In the genomic region with DNA sequence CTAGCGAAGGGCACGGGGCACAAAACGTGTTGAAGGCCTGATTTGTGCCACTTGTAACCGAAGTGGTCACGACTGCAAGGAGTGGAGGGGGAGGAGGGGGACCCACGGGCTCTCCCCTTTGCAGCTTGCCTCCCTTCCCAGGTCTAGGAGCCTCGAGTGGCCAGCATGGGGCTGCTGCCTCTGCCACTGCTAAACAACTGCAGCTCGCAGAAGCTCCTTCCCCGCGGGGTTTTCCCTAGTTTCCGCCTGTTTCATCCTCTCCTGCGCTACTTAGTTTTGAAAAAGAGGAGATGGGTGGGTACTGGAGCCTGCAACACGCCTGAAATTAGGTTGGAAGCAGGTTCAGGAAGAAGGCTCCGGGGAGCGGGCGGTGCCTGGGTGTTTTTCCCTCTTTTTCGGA, we compare ENCODE assay signal across 11 mouse cellular contexts.
DNase-seq lines count a peak whose midpoint lies in the region; ATAC-seq and TF ChIP-seq lines count a peak whose summit lies in the region.
"Had no signal": no experiment of that assay in that cellular context is flagged by ENCODE, and none has a peak within 500 bp of the region (broad histone marks: within the 10 kb centered on the region; RNA-seq: fewer than 3 reads in every experiment).

No protein-coding gene starts in this region.

- no peaks in the 10 kb centered on the region for H3K9me3 ChIP-seq in heart, embryonic 11.5 days (replicated peaks; ENCODE audit: control insufficient read depth, low read length)
- H3K9me3 ChIP-seq in E14TG2a.4 (ENCODE audit: low read length): no peaks in the 10 kb centered on the region
- no peaks in the 10 kb centered on the region for H3K9me3 ChIP-seq in forebrain, embryonic 11.5 days (ENCODE audit: control insufficient read depth, low read length)
- no peaks in the 10 kb centered on the region for H3K9me3 ChIP-seq in liver, postnatal 0 days (ENCODE audit: low read length)
- H3K9me3 ChIP-seq: liver, embryonic 15.5 days had no signal

- H3K4me2 ChIP-seq in heart, embryonic 11.5 days: peak overlapping the region; percentile 81
- peak overlapping the region; percentile 84 for H3K4me2 ChIP-seq in forebrain, embryonic 11.5 days (ENCODE audit: low read depth, low read length, severe bottlenecking)
- H3K4me2 ChIP-seq in liver, postnatal 0 days (ENCODE audit: low read depth, low read length): no peak overlapping the region

- ATAC-seq in heart, embryonic 11.5 days (replicated peaks; ENCODE audit: insufficient number of reproducible peaks, low FRiP score, low TSS enrichment): no peak
- no peak for ATAC-seq in forebrain, embryonic 11.5 days (replicated peaks; ENCODE audit: low FRiP score)
- ATAC-seq in liver, postnatal 0 days: no peak

- intact Hi-C loops in heart, postnatal 10 days (cut with DNase I): loop anchor here (5.0 kb wide), 1 partner anchor 63 kb away; no protein-coding TSS in a partner anchor

- no peak for DNase-seq in heart, postnatal 10 days
- peak; percentile 58 for DNase-seq in forebrain, embryonic 11.5 days (ENCODE audit: low spot score)
- peak; percentile 11 for DNase-seq in liver, postnatal 0 days
- no peak for DNase-seq in urinary bladder, postnatal 4 days (ENCODE audit: low spot score in 2 of 2)
- no peak for DNase-seq in ovary, adult 18-20 months (ENCODE audit: low spot score)
- no peak for DNase-seq in kidney, postnatal 4 days
- DNase-seq: kidney, adult 11 months; right cerebral cortex, postnatal 25 days had no signal

- 4% methylated on average over 17 of the region's 17 CpGs for WGBS in heart, embryonic 11.5 days (ENCODE audit: insufficient replicate concordance)
- 1% methylated on average over 17 of the region's 17 CpGs for WGBS in forebrain, embryonic 11.5 days
- whole genome bisulfite sequencing in liver, postnatal 0 days (ENCODE audit: insufficient replicate concordance): 3% methylated on average over 17 of the region's 17 CpGs

- no peak overlapping the region for H3K9ac ChIP-seq in heart, embryonic 11.5 days (ENCODE audit: low read depth, low read length)
- 0 out of 2 replicates have a peak overlapping the region, but pooled peaks have one; percentile 10 for H3K9ac ChIP-seq in forebrain, embryonic 11.5 days (ENCODE audit: low read length)
- H3K9ac ChIP-seq in liver, postnatal 0 days (replicated peaks): no peak overlapping the region
- H3K9ac ChIP-seq: liver, embryonic 15.5 days had no signal

- no peak for TF ChIP-seq CTCF in E14TG2a.4 (conservative IDR thresholded peaks at IDR 0.05; ENCODE audit: low read length)
- no peak for TF ChIP-seq CTCF in liver, postnatal 0 days (IDR thresholded peaks at IDR 0.05; ENCODE audit: low read depth)

- peak overlapping the region; percentile 46 for H3K4me3 ChIP-seq in heart, embryonic 11.5 days (ENCODE audit: low read depth, low read length)
- peak overlapping the region; percentile 79 for H3K4me3 ChIP-seq in E14TG2a.4 (replicated peaks; ENCODE audit: low read length)
- H3K4me3 ChIP-seq in forebrain, embryonic 11.5 days (ENCODE audit: low read depth, low read length): peak overlapping the region; percentile 37
- no peak overlapping the region for H3K4me3 ChIP-seq in liver, postnatal 0 days (ENCODE audit: low read depth, low read length)

- peaks cover 19% of the 10 kb centered on the region for H3K4me1 ChIP-seq in heart, embryonic 11.5 days (ENCODE audit: control insufficient read depth, insufficient read depth, low read length)
- peaks cover 45% of the 10 kb centered on the region for H3K4me1 ChIP-seq in E14TG2a.4 (replicated peaks; ENCODE audit: low read depth, low read length)
- peaks cover 21% of the 10 kb centered on the region for H3K4me1 ChIP-seq in forebrain, embryonic 11.5 days (replicated peaks; ENCODE audit: control insufficient read depth, insufficient read depth, low read length)
- H3K4me1 ChIP-seq in liver, postnatal 0 days (ENCODE audit: insufficient read depth): no peaks in the 10 kb centered on the region
- H3K4me1 ChIP-seq: liver, embryonic 15.5 days had no signal

- TF ChIP-seq EP300 in liver, postnatal 0 days (IDR thresholded peaks at IDR 0.05; ENCODE audit: low read depth): no peak

- H3K27ac ChIP-seq in heart, embryonic 11.5 days (ENCODE audit: low read depth, low read length): no peak overlapping the region
- H3K27ac ChIP-seq in forebrain, embryonic 11.5 days (ENCODE audit: low read depth, low read length): no peak overlapping the region
- no peak overlapping the region for H3K27ac ChIP-seq in liver, postnatal 0 days (ENCODE audit: low read depth)
- H3K27ac ChIP-seq: liver, embryonic 15.5 days had no signal

- no peaks in the 10 kb centered on the region for H3K36me3 ChIP-seq in heart, embryonic 11.5 days (ENCODE audit: control insufficient read depth, insufficient read depth, low read length)
- no peaks in the 10 kb centered on the region for H3K36me3 ChIP-seq in E14TG2a.4 (ENCODE audit: insufficient read depth, low read length)
- no peaks in the 10 kb centered on the region for H3K36me3 ChIP-seq in forebrain, embryonic 11.5 days (ENCODE audit: control insufficient read depth, insufficient read depth, low read length)
- no peaks in the 10 kb centered on the region for H3K36me3 ChIP-seq in liver, postnatal 0 days (replicated peaks; ENCODE audit: insufficient read depth, low read length)
- H3K36me3 ChIP-seq: liver, embryonic 15.5 days had no signal

- H3K27me3 ChIP-seq in heart, embryonic 11.5 days (ENCODE audit: control insufficient read depth, insufficient read depth, low read length): peaks cover 84% of the 10 kb centered on the region
- H3K27me3 ChIP-seq in E14TG2a.4 (ENCODE audit: insufficient read depth, low read length): peaks cover 90% of the 10 kb centered on the region
- peaks cover 66% of the 10 kb centered on the region for H3K27me3 ChIP-seq in forebrain, embryonic 11.5 days (ENCODE audit: control insufficient read depth, insufficient read depth, low read length)
- peaks cover 68% of the 10 kb centered on the region for H3K27me3 ChIP-seq in liver, postnatal 0 days (ENCODE audit: insufficient read depth, low read length)

Comparison
In these comparisons a context has a peak if more than half of its experiments do, and no peak if none do; other contexts are left out.
1. DNase-seq: peak in forebrain, embryonic 11.5 days (single experiment) and liver, postnatal 0 days (single experiment); none in heart, postnatal 10 days (0 of 2), urinary bladder, postnatal 4 days (0 of 2), ovary, adult 18-20 months (single experiment) and kidney, postnatal 4 days (0 of 2).